Mouse (Mus musculus) intestine, postnatal 0 days (tissue): ENCODE measurements around the gene Fads3. TPM values are rescaled to one million over a fixed set of nuclear protein-coding genes. Genes with fewer than 3 reads are reported as not detected.

ENCODE experiments used
- ATAC-seq: fragments of 200-750 bp; cut with Nextera tagmentation; 2 replicates; pipeline ENCODE4 v1.8.0; 2017; ENCODE audit warnings: mild to moderate bottlenecking, moderate TSS enrichment, moderate library complexity
- H3K27ac ChIP-seq: fragments of 300-500 bp; sonication (generic); 2 replicates; pipeline ENCODE4 v1.5.1; 2014; ENCODE audit warnings: mild to moderate bottlenecking, low read depth, low read length, moderate library complexity
- H3K27me3 ChIP-seq: fragments of 300-500 bp; sonication (generic); replicated peaks from 2 replicates; pipeline ENCODE4 v1.6.1; 2014; ENCODE audit warnings: low read length, mixed read lengths; ENCODE audit not compliant: control insufficient read depth, insufficient read depth
- H3K36me3 ChIP-seq: fragments of 300-500 bp; sonication (generic); 2 replicates; pipeline ENCODE4 v1.6.1; 2014; ENCODE audit warnings: mild to moderate bottlenecking, moderate library complexity; ENCODE audit not compliant: control insufficient read depth, insufficient read depth
- H3K4me1 ChIP-seq: fragments of 300-500 bp; sonication (generic); replicated peaks from 2 replicates; pipeline ENCODE4 v1.6.1; 2014; ENCODE audit warnings: antibody characterized with exemption, low read length, mixed read lengths; ENCODE audit not compliant: control insufficient read depth, insufficient read depth
- H3K4me2 ChIP-seq: fragments of 300-500 bp; sonication (generic); replicated peaks from 2 replicates; pipeline ENCODE4 v1.6.1; 2014; ENCODE audit warnings: low read depth, mild to moderate bottlenecking, moderate library complexity
- H3K4me3 ChIP-seq: fragments of 300-500 bp; sonication (generic); 2 replicates; pipeline ENCODE4 v1.5.1; 2014; ENCODE audit warnings: low read depth, low read length
- H3K9ac ChIP-seq: fragments of 300-500 bp; sonication (generic); 2 replicates; pipeline ENCODE4 v1.6.1; 2014; ENCODE audit warnings: mild to moderate bottlenecking, low read depth, low read length
- H3K9me3 ChIP-seq: fragments of 300-500 bp; sonication (generic); 2 replicates; pipeline ENCODE4 v1.6.1; 2016; ENCODE audit warnings: mixed run types; ENCODE audit not compliant: control insufficient read depth
- CTCF ChIP-seq: sonication (generic); IDR thresholded peaks from 2 replicates; pipeline ENCODE4 v1.5.1; 2016; ENCODE audit warnings: low read depth, mild to moderate bottlenecking, control low read depth, antibody characterized with exemption, moderate library complexity
- WGBS: fragments of 180-500 bp; shearing (Covaris S2); extraction: QIAGEN DNeasy Blood & Tissue Kit; methylation state at CpG from one replicate; pipeline ENCODE4 v1.1.7; 2014; 5-methylcytosine and 5-hydroxymethylcytosine counted together
- polyA plus RNA-seq: library from polyadenylated mRNA; unstranded; fragments of >200 nt; fragmentation: Nextera tagmentation; extraction: Ambion mirVana; gene quantifications from 2 replicates; pipeline ENCODE4 v1.2.1, GENCODE M21; 2015

Fads3 gene
- polyA plus RNA-seq, 1 experiment from 2014 or later = 4.7 TPM

DNA sequence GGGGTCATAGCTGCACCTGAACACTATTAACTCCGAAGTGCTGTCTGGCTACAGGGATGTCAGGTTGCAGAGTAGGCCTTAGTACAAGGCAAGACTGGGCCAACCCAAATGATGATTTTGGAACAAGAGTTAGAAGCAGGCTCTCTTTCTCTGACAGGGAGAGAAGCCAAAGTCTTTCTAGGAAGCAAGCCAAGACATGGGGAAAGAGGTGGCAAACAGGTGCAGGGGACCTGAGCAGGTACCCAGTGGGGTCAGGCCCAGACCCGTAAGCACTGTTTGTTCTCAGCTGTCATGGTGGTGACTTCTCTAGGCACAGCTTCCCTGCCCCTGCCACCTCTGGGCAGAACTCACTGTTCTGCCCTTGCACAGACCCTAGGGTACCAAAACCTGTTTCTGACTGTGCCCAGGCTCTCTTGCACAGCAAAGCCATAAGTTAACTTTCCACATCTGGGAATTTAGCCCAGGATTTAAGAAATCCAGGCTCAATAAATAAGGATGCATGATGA, 55.1 kb downstream of the Fads3 start:
- Histone ChIP-seq H3K4me3 (no peak overlapping the region), H3K27ac (no peak overlapping the region), H3K4me1 (peaks cover 9% of the 10 kb centered on the region; the same call in 1 of the 2 replicates), H3K4me2 (no peak overlapping the region), H3K27me3 (no peaks in the 10 kb centered on the region), H3K9ac (no peak overlapping the region), H3K9me3 (no peaks in the 10 kb centered on the region), H3K36me3 (peaks cover 25% of the 10 kb centered on the region)
- no peak for TF ChIP-seq CTCF
- ATAC-seq = no peak
- WGBS = 78% methylated on average over 2 of the region's 2 CpGs

DNA sequence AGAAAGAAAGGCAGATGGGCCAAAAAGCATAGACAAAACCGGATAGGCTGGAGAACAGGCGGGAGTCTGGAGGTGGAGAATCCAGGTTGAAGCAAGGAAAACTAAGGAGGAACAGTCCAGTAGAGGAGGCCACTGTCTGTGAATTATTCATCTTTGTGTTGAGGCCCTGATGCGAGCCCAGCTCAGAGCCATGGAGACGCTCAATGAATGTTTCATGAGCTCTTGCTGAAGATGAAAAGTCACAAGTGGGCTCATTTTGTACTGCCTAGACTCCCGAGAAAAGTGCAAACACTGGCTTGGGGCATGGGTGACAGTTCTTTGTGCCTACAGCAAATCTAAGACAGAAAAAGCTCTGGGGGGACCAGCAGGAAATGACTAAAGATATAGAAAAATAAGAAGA, 56.5 kb downstream of the Fads3 start:
- no peak overlapping the region for H3K4me2 ChIP-seq
- H3K27me3 ChIP-seq = no peaks in the 10 kb centered on the region
- 74% methylated on average over 5 of the region's 5 CpGs for WGBS
- H3K4me1 ChIP-seq = peaks cover 9% of the 10 kb centered on the region; the same call in 1 of the 2 replicates
- ATAC-seq = no peak
- H3K36me3 ChIP-seq = peaks cover 19% of the 10 kb centered on the region; the same call in 1 of the 2 replicates
- H3K4me3 ChIP-seq = no peak overlapping the region
- no peak for TF ChIP-seq CTCF
- no peak overlapping the region for H3K27ac ChIP-seq
- H3K9ac ChIP-seq = no peak overlapping the region
- no peaks in the 10 kb centered on the region for H3K9me3 ChIP-seq

DNA sequence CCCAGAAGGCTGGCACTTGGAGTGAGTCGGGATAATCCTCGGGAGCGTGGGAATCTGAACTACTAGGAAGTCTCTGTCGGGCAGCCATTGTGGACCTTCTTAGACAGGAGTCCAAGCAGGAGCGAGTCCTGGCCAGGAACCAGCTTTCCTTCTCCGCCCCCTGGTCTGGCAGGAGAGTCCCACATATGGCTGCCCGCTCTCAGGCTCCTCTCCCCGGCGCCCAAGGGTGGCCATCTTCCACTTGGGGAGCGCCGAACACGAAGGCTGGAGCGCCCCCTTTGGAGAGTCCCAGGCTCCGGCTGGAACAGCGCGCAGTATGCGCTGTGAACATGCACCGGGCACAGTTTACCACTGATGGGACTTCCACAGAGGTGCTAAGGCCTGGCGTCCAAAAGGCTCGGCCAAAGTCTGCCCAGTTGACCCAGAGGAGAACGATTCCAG, 59.3 kb downstream of the Fads3 start:
- under 1% methylated on average over 21 of the region's 21 CpGs for WGBS
- H3K4me2 ChIP-seq = peak overlapping the region; percentile 90
- no peaks in the 10 kb centered on the region for H3K9me3 ChIP-seq
- H3K36me3 ChIP-seq = 0 out of 2 replicates have a peak, but pooled peaks cover 7% of the 10 kb centered on the region
- TF ChIP-seq CTCF = peak; percentile 90
- peak overlapping the region; percentile 71 for H3K4me3 ChIP-seq
- H3K4me1 ChIP-seq = peaks cover 9% of the 10 kb centered on the region; the same call in 1 of the 2 replicates
- H3K9ac ChIP-seq = peak overlapping the region; percentile 31
- H3K27ac ChIP-seq = peak overlapping the region; percentile 79
- no peaks in the 10 kb centered on the region for H3K27me3 ChIP-seq
- peak; percentile 72 for ATAC-seq

DNA sequence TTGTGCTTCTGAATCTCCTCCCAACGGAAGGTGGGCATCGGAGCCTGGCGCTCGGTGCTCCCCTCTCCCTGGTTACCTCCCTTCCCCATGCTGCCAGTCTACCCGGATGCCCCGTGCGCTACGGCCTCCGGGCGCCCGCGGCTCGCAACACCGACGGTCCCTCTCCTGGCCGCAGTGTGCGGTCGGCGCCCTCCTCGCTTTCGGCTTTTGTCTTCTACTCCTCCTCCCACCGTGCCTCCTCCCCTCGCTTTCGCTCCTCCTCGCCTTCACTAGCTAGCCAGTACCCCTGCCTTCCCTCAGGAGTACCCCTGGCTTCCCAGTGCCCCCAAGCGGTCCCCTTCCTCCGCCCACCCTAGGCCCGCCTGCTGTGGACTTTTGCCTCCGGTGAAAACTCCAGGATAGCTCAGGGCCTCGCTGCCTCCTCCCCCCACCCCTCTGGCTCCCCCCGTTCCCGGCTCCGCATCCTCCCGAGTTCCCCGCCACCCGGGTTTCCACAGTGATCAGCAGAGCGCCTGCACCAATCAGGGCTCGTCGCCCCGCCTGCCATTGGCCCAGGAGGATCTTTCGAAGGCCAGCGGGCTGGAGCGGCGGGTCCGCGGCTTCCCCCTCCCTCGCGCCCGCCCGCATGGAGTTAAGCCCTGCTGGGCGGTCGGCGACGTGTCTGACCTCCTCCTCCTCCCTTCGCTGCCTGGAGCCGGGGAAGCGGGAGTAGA, 60.1 kb downstream of the Fads3 start, which contains the start of gene Fads2:
TSS of gene Fads2 (minus strand) at position 406 of the 713 bp plus-strand sequence.
- ATAC-seq = peak; percentile 89
- H3K27me3 ChIP-seq = no peaks in the 10 kb centered on the region
- H3K4me3 ChIP-seq = peak within 1 kb of the TSS; percentile 71
- 0 out of 2 replicates have a peak, but pooled peaks cover 4% of the 10 kb centered on the region for H3K36me3 ChIP-seq
- no peaks in the 10 kb centered on the region for H3K9me3 ChIP-seq
- H3K4me2 ChIP-seq = peak within 1 kb of the TSS; percentile 90
- TF ChIP-seq CTCF = peak; percentile 58
- under 1% methylated on average over 49 of the region's 57 CpGs for WGBS
- H3K9ac ChIP-seq = peak within 1 kb of the TSS; percentile 31
- H3K4me1 ChIP-seq = peaks cover 9% of the 10 kb centered on the region; the same call in 1 of the 2 replicates
- peak within 1 kb of the TSS; percentile 79 for H3K27ac ChIP-seq

DNA sequence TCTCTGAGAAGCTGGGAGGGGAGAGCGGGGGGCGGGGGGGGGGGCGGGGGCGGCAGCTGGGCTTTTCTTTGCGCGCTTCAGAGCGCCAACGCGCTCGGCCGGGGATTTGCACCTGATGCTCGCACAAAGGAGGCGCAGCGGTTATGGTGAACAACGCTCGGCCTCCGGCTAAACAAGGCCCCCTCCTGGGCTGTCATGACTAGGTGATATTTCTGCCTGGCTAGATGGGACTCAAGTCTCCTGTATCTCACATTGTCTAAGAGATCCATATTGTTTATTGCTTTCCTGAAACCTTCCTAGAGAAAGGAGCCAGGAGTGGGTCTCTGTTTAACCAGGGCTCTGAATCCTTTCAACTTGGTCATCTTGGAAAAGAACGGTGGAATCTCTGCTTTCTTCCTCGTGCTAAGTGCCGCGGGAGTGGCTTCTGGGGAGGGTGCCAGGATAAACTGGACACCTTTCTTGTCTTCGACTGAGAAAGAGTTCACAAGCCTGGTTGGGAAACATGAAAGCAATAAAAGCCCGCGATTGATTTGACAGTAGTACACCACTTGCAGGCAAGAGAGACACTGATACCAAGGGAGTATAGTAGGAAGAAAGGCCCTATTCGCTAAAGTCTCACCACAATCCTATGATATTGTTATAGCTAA, 60.8 kb downstream of the Fads3 start:
- no peaks in the 10 kb centered on the region for H3K27me3 ChIP-seq
- ATAC-seq = peak; percentile 9
- H3K4me1 ChIP-seq = peaks cover 9% of the 10 kb centered on the region; the same call in 1 of the 2 replicates
- peak overlapping the region; percentile 90 for H3K4me2 ChIP-seq
- no peaks in the 10 kb centered on the region for H3K9me3 ChIP-seq
- peak overlapping the region; percentile 71 for H3K4me3 ChIP-seq
- peak overlapping the region; percentile 79 for H3K27ac ChIP-seq
- peak overlapping the region; percentile 31 for H3K9ac ChIP-seq
- H3K36me3 ChIP-seq = 0 out of 2 replicates have a peak, but pooled peaks cover 2% of the 10 kb centered on the region
- WGBS = 3% methylated on average over 22 of the region's 25 CpGs
- no peak; the same call in 1 of the 2 replicates for TF ChIP-seq CTCF

DNA sequence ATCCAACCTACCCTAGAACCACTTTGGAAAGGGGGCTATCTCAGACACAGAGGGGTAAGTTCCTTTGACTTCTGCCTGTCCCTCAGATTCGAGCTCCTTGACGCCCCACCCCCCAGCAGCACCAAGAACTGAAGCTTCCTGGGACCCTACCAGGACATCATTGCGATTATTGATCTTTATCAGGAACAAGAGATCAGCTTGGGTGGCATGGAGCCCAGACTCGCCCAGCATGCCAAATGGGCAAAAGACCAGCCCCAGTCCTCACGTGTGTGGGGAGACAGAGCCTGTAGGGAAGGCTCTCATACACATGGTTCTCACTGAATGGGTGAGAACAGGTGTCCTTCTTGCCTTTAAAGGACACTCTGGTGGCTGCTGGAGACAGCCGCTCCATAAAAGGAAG, 62.9 kb downstream of the Fads3 start:
- no peak for ATAC-seq
- Histone ChIP-seq H3K9me3 (no peaks in the 10 kb centered on the region), H3K4me2 (no peak overlapping the region), H3K4me1 (peaks cover 3% of the 10 kb centered on the region; the same call in 1 of the 2 replicates), H3K9ac (no peak overlapping the region), H3K27ac (no peak overlapping the region), H3K27me3 (no peaks in the 10 kb centered on the region), H3K4me3 (no peak overlapping the region), H3K36me3 (no peaks in the 10 kb centered on the region)
- no peak for TF ChIP-seq CTCF
- WGBS = 85% methylated on average over 6 of the region's 6 CpGs
